Mouse (Mus musculus) heart, postnatal 0 days (tissue): ENCODE measurements around the gene Dync1li2.

Source experiments
- CTCF ChIP-seq: IDR thresholded peaks from 2 replicates; pipeline ENCODE4 v1.5.1; 2016; ENCODE audit warnings: antibody characterized with exemption, control low read depth, low read depth
- EP300 ChIP-seq: IDR thresholded peaks from 2 replicates; pipeline ENCODE4 v1.6.1; 2016; ENCODE audit warnings: antibody characterized with exemption, low read depth

DNA sequence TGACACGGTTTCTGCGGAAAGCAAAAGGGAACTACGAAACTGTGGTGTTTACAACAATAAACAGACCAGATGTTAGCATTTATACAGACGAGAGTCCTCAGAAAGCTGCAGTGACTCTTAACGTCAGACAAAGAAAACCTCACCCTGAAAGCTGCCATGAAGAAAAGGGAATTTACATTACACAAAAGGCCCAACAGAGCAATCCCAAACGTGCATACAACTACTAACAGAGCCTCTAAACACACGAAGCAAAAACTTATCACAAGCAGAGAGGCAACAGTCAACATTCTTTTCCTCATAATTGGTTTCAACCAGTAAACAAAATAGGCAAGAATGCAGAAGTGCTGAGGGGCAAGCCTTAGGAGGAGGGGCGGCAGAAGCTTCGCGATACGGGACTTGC lies 66.2 kb downstream of the Dync1li2 start:
- TF ChIP-seq CTCF = no peak
- no peak for TF ChIP-seq EP300
